Mouse (Mus musculus) MEL (cell line): ENCODE measurements at regions not wholly inside any gene's neighbourhood (a gene's known extent, or its start where the extent isn't known, plus 50 kb on each side); places are given as distances from the start of the nearest gene placed in this dataset.

Experiments
- CTCF ChIP-seq, 3 experiments: IDR thresholded peaks in 2 of 3; conservative IDR thresholded peaks in 1 of 3; 2 replicates each; pipeline ENCODE4 v1.5.1; 2011 to 2012; ENCODE audit warnings: low read length in 3 of 3, low read depth in 2 of 3, mild to moderate bottlenecking in 2 of 3, improper control_type of control experiment in 1 of 3, inconsistent platforms in 1 of 3, mixed read lengths in 1 of 3, moderate library complexity in 1 of 3; ENCODE audit not compliant: control insufficient read depth in 1 of 3, insufficient read depth in 1 of 3, poor library complexity in 1 of 3, severe bottlenecking in 1 of 3
- GABPA ChIP-seq: IDR thresholded peaks from 2 replicates; pipeline ENCODE4 v1.6.1; 2012; ENCODE audit warnings: low read depth, mild to moderate bottlenecking, inconsistent platforms, low read length, improper control_type of control experiment, moderate library complexity
- POLR2A ChIP-seq, 2 experiments: IDR thresholded peaks; 2 replicates each; pipeline ENCODE4 v1.6.1; 2011 to 2012; ENCODE audit warnings: low read length in 2 of 2, mild to moderate bottlenecking in 2 of 2, control low read depth in 1 of 2, improper control_type of control experiment in 1 of 2, low read depth in 1 of 2, moderate library complexity in 1 of 2; ENCODE audit not compliant: control insufficient read depth in 1 of 2, insufficient read depth in 1 of 2, poor library complexity in 1 of 2

- no peak for TF ChIP-seq GABPA
- no peak for TF ChIP-seq CTCF (IDR thresholded peaks at IDR 0.05 in 2 of 3, conservative IDR thresholded peaks at IDR 0.05 in 1 of 3; ENCODE audit: control insufficient read depth in 1 of 3, insufficient read depth in 1 of 3, low read depth in 2 of 3, low read length in 3 of 3, poor library complexity in 1 of 3, severe bottlenecking in 1 of 3)
- no peak for TF ChIP-seq POLR2A (IDR thresholded peaks at IDR 0.05; ENCODE audit: control insufficient read depth in 1 of 2, insufficient read depth in 1 of 2, low read depth in 1 of 2, low read length in 2 of 2, poor library complexity in 1 of 2)
These were observed 178.3 kb upstream of the Fam19a5 start for GRCm38 (mm10) chr15:87365712-87366361.
